Mouse (Mus musculus) lung, postnatal 36 days (tissue): ENCODE measurements around the gene Tmem178b.

Experiments used
- DNase-seq: peaks from one replicate; pipeline ENCODE4 v3.0.0; 2022; ENCODE audit warnings: mixed read lengths

The Tmem178b gene

DNA sequence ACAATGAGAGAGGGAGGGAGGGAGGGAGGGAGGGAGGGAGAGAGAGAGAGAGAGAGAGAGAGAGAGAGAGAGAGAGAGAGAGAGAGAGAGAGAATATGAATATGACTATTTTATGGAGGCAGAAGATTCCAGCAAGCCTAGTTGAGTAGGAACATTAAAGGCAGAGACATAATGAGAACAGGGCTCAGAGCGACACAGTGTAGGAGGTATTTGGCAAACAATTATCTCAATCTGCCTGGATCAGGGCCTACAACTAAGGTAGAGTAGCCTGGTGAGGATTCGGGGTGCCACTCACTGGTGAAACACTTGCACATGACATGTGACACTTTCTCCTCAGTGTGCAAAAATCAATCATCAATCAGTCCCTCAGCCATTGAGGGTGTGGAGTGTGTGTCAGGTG, 225.4 kb downstream of the Tmem178b start:
- DNase-seq: no peak

DNA sequence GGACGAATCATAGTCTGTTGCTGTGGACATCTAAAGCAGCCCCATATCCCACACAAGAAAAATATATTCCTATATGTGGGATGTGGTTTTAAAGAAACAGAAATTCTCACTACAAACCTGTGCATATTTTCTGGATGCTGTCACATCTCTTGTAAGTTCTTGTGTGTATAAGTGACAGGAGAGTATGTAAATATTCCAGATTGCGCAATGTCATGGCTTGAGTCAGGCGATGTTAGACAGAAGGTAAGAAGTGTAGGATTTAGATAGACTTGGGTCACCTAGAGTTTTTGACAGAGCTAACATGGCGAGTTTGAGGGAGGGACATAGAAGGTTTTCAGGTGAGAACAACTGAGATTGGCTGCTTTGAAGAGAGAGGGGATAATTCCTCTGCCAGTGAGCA, 228.7 kb downstream of the Tmem178b start:
- peak; percentile 14 for DNase-seq

DNA sequence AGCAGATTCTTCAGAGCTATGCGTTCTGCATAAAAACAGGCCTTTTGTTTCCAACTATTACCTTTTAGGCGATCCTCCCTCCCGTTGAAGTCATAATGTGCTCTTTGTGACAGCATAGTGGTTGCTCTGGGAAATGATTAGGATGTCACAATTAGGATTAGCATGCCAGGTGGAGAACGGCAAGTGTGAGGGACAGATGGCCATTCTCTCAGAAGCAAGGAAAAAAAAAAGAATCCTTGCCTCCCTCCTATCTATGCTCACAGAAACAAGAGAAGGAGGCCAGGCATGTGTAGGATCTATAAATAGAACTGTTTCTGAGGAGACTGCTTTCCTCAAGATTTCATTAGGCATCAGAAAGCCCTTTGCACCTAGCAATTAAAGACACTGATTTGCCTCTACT, 229.8 kb downstream of the Tmem178b start:
- no peak for DNase-seq

DNA sequence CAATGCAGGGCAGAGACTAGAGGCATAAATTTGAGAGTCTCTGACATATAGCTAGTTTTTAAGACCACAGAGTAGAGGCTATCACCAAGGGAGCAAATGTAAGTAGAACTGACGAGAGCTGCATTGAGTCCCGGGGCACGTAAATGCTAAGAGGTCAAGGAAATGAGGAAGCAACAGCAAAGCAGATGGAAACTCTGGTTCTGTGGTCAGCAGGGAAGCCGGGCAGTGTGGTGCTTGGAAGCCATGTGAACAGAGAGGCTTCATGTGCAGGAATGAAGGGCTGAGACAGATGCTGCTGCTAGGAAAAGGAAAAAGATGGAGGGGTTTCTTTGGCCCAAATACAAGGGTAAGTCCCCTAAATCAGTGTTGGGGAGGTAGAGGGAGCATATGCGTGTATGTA, 237.0 kb downstream of the Tmem178b start:
- DNase-seq: no peak

DNA sequence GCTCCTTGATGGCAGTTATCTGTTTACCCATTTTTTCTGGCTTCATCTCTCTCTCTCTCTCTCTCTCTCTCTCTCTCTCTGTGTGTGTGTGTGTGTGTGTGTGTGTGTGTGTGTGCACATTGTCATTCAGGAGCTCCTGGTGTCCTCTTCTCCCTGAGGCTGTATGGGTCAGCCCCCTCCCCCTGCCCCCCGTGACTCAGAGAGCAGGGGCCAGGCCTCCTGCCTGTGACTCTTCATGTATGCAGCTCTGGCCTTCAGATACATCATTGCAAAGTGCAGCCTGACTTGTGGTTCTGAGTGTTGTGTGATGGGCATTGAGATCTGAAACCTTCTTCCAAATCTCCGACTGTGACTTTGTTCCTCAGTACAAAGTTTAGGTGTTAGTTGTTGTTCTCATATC, 237.7 kb downstream of the Tmem178b start:
- no peak for DNase-seq

DNA sequence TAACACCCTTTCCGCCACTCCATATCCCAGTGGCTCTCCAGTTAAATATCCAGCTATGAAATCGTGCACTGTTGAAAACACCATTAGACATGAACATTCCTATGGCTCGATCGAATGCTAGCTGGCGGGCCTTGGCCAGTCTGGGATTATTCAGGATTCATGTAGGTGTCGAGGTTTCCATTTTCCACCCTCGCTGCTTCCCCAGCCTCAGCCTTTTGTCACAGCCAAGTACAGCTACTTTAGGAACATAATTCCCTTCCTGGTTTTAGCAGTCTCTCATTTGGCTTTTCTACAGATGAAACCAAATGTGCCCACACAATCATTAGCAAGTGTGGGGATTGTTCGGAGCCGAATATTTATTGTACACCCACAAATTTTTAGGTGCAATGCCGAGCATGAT, 239.4 kb downstream of the Tmem178b start:
- no peak for DNase-seq

DNA sequence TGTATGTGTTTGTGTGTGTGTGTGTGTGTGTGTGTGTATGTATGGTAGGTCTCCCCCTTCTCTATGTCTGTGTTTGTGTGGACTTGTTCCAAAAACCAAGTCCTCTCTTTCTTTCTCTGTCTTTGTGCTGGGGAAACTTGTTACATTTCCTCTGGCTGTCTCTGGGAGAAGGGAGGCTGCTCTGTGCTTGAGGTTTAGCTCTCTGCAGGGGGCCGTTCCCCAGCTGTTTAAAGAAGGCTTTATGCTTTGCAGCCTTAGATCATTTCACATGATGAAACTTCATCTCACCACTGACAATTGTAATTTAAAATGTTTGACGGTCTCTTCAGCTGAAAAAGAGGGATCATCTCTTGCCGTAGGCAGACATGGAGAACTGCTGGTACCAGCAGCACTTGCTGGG, 243.2 kb downstream of the Tmem178b start:
- no peak for DNase-seq

DNA sequence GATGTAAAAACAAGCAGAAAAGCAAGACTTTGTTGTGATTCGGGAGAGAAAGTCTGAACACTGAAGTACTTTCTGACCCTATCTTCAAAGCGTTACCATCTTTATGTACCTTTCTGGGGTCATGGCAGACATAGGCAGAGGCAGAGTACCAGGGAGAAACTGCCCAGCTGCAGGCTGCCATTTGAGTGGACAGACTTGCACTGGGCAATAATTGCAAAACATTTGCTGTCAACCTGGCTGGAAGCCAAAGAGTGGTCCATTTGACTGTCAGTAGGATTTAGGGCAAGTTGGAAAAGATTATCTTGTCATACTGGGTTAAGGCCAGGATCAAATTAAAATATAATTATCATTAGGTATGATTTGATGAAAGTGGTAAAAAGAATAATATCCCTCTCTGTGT, 247.1 kb downstream of the Tmem178b start:
- DNase-seq: no peak

DNA sequence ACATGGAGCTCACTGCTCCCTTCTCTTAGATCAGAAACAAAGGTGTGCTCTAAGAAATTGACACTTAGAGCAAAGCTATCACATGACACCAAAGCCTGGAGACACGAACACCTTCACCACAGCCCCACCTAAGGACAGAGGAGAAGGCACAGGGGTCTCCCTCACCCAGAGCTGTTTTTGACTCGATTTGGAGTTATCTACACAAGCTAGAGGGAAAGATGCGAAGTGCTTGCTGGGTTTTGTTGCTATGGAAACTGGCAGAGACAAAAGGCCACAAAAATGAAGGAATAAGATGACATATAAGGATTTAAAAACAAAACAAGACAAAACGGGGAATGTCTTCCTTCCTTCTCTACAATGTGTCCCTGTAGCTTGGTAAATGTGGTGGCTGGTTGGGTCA, 248.4 kb downstream of the Tmem178b start:
- DNase-seq: no peak

DNA sequence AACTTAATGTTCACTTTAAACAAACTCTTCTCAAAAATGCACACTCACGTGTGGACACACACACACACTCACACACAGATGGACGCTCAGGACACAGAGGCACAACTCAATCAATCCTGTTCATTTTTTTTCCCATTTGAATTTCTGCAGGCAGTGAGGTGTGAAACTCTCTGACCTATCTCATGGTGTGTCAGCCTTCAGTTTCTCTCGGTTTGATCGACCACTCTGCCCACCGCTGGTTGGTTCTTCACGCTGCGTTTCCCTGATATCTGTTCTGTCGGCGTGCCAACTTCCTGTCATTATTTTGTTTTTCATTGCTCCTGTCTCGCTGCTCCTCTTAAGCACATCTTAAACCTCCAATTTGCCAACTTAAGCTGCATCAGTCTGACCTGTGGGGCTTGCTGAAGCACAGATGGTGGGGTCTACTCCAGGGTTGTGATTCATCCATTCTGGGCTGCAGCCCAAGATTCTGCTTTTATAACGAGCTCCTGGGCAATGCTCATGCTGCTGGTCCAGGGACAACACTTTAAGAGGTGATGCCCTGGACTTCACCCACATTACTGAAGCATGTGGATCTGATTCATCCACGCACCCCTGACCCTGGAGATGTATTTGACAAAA, 250.1 kb downstream of the Tmem178b start:
- no peak for DNase-seq

DNA sequence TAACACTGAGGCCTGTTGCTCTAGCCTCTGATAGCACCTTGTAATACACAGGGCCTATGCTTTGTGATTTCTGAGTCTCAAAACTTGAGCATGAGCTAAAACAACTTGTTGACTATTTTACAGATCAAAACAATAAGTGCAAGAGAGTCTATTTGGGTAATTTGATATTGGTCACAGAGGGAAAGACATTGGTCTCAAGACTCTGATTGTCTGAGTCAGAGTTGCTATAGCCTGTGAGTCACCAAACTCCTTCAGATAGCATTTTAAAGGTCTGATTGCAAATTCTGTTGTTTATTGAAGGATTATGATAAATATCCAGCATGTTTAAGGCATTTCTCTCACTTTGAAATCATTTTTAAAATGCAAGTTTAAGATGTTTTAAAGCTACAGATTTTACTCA, 250.9 kb downstream of the Tmem178b start:
- DNase-seq: no peak

DNA sequence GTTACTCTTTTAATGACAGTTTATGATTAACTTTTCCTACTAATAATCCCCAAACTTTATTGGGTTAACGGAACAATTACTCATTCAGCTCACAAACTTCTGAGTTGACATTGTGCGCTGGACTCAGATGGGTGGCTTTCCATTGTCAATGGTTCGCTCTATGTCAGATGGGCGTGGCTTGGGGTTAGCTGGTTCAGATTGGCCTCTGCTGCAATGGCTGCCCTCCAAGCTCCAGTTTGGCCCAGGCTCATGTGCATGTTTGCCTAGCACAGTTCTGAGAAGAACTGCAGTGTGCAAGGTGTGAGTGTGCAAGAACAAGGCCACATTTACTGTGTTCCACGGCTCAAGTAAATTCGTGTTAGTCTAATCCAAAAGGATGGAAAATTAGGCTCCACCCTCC, 255.6 kb downstream of the Tmem178b start:
- no peak for DNase-seq

DNA sequence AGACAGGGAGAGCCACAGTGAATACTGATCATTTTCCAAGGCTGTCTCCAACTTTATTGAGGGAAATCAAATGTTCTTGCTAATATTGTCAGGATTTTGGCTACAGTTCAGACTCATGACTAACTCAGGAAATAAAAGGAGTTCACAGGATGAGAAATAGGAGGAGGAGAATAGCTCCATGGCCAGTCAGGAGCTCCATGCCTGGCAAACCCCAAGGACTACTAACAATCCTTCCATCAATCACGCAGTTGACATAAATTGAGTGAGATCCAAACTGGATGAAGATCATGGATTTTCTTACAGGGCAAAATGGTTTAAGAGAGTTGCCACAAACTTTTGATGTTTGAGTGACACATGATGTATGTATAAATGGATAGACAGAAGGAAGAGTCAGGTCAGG, 258.9 kb downstream of the Tmem178b start:
- DNase-seq: no peak

DNA sequence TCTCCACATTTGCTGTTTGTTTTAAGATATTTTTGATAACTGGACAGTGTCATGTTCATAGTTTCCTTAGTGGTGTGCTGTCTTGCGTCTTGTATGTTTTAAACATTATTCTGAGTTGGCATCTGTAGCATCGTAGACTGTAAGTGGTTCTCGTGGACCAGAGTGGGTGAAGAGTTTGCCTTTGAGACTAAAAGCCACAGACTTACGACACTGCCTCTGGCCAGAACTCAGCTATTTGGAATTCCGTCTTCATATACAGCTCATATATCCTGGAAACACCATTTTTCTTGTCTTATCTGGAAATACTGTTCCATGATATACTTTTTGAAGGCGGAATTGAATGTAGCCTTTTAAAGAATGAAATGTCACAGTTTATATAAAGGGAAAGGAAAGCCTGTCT, 260.4 kb downstream of the Tmem178b start:
- no peak for DNase-seq

DNA sequence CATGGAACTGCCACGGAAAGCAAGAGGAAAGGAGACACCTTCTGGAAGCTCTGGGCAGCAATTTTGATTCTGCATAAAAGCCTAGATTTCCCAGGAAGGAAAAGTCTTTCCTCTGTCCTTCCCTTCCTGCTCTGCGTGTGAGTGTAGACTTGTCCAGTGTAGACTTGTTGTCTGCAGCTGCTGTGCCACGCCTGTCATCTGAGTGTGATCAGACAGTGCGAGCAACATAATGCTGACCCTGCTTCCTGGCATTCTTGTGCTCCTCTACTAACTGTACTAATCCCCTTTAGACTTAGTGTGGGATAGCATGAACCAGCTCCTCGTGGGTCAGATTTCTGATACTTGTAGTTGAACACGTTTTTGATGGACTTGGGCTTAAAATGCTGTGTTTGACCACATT, 262.6 kb downstream of the Tmem178b start:
- DNase-seq: no peak

DNA sequence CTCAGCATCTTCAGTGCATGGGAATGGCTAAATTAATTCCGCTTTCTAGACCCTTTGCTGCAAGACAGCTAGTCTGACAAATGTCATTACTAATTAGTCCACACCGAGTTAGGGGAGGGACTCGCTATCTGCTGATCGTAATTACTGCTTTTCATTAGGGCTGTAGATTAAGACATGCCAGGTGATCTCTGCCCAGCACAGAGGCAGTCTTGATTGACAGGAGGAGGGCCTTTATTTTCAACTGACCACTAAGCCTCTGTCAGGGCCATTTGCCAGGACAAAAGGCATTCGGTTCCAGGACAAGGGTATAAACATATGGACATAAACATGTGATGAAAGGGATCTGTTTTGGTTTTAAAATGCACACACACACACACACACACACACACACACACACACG, 264.3 kb downstream of the Tmem178b start:
- no peak for DNase-seq

DNA sequence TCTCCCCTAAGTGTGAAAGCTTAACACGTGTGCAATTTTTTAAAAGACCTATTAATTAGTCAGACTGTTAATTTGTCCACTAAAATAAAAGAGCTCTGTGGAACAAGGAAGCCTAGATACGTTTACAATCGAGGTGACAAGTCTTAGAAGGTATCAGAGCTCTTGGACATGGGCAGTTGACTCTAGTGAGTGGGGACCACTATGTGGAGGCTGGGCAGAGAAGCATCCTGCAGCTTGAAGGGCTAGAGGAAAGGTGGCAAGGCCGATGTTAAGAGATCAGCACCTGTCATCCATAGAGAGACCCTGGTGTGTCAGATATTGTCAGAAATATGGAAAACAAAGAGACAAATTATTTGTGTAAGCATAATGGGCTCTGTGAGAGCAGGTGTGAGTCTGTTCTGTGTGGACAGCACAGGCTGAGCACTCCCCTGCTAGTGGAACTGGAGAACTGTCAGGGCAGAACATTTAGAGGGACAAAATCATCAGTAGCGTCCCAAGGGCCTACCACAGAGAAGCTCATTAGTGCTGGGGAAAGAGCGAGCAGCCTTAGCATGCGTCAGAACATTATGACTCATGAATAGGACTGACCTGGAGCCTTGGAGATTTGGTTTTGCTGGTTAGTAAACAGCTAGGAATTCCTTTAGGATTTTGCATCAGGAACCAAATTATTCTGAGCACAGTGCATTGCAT, 264.9 kb downstream of the Tmem178b start:
- DNase-seq: no peak

DNA sequence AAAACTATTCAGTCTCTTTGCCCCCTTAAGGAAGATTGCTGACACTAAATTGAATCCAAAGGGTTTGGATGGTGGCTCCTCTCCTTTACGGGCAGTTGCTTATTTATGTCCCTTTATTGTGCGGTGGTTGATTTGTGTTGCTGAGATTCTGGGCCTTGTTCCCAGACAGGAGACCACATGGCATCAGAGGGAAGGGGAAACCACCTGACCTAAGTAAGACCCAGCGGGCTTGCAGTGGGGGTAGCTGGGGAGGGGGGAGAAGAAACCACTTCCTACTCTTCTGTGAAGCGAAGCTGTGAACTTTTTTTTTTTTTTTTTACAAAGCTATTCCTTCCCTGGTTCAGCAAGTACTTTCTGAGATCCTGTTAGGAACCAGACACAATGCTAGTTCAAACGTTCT, 269.5 kb downstream of the Tmem178b start:
- no peak for DNase-seq

DNA sequence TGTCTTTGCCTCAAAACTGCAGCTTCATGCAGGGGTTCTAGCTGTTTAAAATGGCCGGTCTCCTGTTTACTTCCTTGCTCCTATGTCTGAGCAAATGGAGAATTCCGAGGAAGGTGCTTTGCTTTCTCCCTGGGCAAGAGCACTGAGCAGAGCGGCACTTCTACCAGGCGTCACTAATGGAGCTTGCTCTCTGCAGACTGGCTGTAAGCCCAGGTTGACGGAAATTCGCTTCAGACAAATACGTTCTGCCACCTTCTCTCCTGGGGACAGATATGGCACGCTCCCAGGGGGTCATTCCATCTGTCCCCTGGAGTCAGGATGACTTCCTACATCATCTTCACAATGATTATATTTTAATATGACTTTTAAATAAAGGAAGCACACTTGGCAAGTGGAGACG, 271.3 kb downstream of the Tmem178b start:
- DNase-seq: no peak

DNA sequence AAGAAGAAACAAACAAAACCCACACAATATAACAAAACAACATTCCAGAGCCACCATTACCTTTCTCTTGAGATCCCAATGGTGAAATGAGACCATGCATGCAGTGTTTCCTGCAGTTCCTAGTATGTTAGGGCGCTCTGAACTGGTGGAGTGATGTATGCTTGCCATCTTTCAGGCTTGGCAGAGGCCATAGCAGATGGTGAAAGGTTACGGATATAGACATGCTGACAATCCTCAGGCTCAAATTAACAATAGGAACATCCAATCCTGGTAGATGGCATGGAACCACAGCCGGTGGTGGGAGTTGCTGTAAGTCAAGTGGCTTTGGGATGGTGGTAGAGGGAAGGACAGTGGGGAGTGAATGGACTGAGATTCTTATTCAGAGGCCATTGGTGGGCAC, 272.5 kb downstream of the Tmem178b start:
- DNase-seq: no peak

DNA sequence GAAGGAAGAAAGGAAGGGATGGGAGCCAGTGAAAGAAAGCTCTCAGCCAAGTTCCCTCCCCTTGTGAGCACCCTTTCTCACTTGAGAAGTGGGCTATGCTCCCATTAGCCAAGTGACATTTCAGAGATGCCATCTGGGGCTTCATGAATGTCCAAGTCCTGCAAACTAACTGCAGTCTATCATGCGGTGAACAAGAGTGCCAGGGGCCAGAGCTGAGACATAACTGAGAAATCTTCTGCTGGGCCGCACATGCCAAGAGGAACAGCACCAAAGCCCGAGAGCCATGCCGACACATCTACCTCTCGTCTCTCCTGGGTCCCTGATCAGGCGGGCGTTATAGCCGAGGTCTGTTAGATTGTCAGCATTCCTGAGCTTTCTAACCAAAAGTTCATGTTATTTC, 279.2 kb downstream of the Tmem178b start:
- no peak for DNase-seq

DNA sequence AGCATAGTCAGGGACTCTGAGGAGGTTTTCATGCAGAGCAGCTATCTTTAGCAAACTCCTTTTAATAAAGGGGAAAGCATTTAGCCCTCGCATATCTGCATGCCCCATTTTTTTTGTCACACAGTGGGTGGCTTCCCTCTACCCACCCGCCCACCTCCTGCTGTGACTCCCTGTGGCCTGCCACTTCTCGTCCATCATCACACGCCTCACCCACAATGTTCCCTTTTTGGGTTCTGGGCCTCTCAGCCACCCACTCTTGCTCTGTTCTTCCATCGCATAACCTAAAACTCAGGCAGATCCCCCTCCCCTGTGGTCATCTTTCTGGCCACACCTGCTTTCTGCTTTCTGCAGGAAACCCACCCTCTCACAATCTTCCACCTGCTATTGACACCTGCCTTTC, 288.3 kb downstream of the Tmem178b start:
- no peak for DNase-seq

DNA sequence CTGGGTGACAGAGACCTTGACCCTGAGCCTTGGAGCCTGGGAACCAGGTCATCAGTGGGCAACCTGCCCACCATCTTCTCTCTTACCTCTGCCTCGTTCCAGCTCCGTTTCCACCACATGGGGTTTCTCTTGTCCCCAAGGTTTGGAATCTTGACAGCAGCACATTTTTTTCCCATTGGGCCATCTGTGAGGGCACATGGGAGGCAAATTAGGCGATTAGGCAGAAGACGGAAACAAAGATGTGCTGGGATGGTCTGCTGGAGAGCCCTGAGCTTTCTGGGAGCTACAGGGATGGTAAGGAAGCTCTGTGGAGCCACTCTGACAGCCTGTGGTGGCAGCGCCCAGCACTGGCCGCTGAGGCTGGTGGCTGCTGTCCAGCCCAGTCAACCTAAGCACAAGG, 300.5 kb downstream of the Tmem178b start:
- no peak for DNase-seq

DNA sequence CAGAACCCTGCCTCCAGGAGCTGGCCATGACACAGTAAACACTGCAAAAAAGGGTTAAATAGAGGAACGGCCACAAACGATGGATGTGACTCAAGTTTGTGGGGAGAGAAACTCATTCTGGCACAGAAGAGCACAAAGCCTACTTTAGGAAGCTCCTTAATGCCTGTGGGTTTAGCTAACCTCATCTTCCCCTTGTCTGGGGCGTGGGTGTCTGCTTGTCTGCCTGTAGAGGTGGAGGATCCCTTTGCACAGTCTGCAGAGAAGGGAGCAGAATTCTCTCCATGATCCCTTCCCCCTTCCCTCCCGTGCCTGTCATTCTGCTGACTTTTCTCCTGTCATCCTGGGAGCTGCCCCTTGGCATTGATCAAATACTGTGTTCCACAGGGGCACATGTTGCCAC, 304.8 kb downstream of the Tmem178b start:
- DNase-seq: peak; percentile 29

DNA sequence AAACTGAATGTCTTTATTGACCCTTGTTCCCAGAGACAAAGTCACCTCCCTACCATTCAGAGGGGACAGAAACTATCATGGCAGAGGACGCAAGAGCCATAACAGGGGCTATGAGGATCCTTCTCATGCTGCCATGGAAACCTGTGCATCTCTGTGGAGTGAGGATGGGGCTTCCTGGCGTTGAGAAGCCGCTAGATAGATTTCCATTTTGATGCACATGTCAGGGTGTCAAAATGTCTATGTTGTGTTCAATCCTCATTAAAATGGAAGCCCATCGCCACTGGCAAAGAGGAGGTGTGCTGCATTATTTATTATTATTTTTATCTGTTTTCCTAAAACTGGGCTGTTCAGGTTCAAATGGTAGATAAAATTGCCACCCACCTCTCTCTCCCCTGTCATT, 307.5 kb downstream of the Tmem178b start:
- DNase-seq: no peak
